Mouse (Mus musculus) layer of hippocampus, adult 6 months (tissue): ENCODE data around the gene Myh3. TPM values are rescaled to one million over a fixed set of nuclear protein-coding genes. Genes with fewer than 3 reads are reported as not detected.

Experiments
- long read RNA-seq, 2 experiments: library from polyadenylated mRNA; unstranded; transcript quantifications; one replicate each; pipeline ENCODE4 v2.0.0; 2019 to 2020
- microRNA-seq: library from miRNA; unstranded; fragments of <30 nt; microRNA quantifications from one replicate; pipeline ENCODE4 v1.2.0, GENCODE M21; 2020
- polyA plus RNA-seq: library from polyadenylated mRNA; unstranded; fragments of <200 nt; fragmentation: Nextera tagmentation; gene quantifications from 2 replicates; pipeline ENCODE4 v1.2.3, GENCODE M21; 2021

Myh3 gene
- polyA plus RNA-seq, result 0.45 and 0.60 TPM in 2 replicates
- long read RNA-seq, experiment 1, partial matches to known transcripts, result 5 of 6 reads
- long read RNA-seq, experiment 1, other reads (novel, unspliced or antisense), result 1 of 6 reads
- long read RNA-seq, experiment 2, partial matches to known transcripts, result 3 of 4 reads
- long read RNA-seq, experiment 2, other reads (novel, unspliced or antisense), result 1 of 4 reads

GRCm38 (mm10) chr11:67078000-67078399 lies at the start of gene Myh3:
Myh3 (plus strand) TSS chr11:67078300.

GRCm38 (mm10) chr11:67052321-67052952 lies 25.7 kb upstream of the Myh3 start, which contains the start of the genes Adprm and Sco1:
Adprm (minus strand) TSS chr11:67052594.
Sco1 (plus strand) TSS chr11:67052670.

Small RNAs within 50 kb of the gene (microRNA-seq; reads per million reads assigned to microRNA genes)
- not detected for gene Mir6923

Other genes starting within 250 kb of the Myh3 start
- 0.45 and 0.51 TPM in 2 replicates for gene Pirt, start 166.3 kb upstream of the Myh3 start, polyA plus RNA-seq
- gene Tmem238l, start 121.7 kb upstream of the Myh3 start, polyA plus RNA-seq, result not detected in 2 replicates
- 1.9 and 3.3 TPM in 2 replicates for gene Tmem220, start 53.1 kb upstream of the Myh3 start, polyA plus RNA-seq
- gene Adprm, start 25.7 kb upstream of the Myh3 start, polyA plus RNA-seq, result 24.3 and 25.0 TPM in 2 replicates
- gene Sco1, start 25.6 kb upstream of the Myh3 start, polyA plus RNA-seq, result 2.5 and 4.2 TPM in 2 replicates
- gene Myh2, start 92.7 kb downstream of the Myh3 start, polyA plus RNA-seq, result 0.04 and 0.06 TPM in 2 replicates
- gene Myh1, start 121.8 kb downstream of the Myh3 start, polyA plus RNA-seq, result 0.08 and 0.09 TPM in 2 replicates
- 0.05 TPM in 2 replicates for gene Myh4, start 159.7 kb downstream of the Myh3 start, polyA plus RNA-seq
- gene Myh8, start 198.8 kb downstream of the Myh3 start, polyA plus RNA-seq, result 0.16 and 0.26 TPM in 2 replicates
- 0.04 and 0.08 TPM in 2 replicates for gene Myh13, start 243.4 kb downstream of the Myh3 start, polyA plus RNA-seq